Mouse (Mus musculus) adrenal gland, adult (tissue): ENCODE measurements at regions not wholly inside any gene's neighbourhood (a gene's known extent, or its start where the extent isn't known, plus 50 kb on each side); places are given as distances from the start of the nearest gene placed in this dataset.
A peak's percentile ranks its signal among the peaks of the same experiment; 100 is the strongest.

Experiments
- DNase-seq, 2 experiments: peaks; one replicate each; pipeline ENCODE4 v3.0.0; 2022 to 2023; ENCODE audit warnings: low spot score in 1 of 2; ENCODE audit not compliant: inconsistent age in 2 of 2

DNA sequence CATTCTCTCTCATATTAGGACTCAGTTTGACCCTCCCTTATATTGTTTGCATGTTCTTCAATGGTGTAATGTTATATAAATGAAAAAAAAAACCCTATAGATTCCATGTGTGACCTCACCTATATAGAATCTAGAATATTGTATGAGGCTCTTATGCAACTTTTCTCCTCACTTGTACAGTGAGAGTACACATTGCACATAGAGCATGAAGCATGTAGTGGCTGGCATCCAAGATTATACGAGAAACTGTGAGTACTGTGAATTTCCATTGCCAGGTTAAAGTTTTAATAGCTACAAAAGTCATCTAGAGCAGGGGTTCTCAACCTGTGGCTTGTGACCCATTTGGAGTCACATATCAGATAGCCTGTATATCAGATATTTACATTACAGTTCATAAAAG is 96.5 kb upstream of the Thbs1 start:
- DNase-seq: no peak

DNA sequence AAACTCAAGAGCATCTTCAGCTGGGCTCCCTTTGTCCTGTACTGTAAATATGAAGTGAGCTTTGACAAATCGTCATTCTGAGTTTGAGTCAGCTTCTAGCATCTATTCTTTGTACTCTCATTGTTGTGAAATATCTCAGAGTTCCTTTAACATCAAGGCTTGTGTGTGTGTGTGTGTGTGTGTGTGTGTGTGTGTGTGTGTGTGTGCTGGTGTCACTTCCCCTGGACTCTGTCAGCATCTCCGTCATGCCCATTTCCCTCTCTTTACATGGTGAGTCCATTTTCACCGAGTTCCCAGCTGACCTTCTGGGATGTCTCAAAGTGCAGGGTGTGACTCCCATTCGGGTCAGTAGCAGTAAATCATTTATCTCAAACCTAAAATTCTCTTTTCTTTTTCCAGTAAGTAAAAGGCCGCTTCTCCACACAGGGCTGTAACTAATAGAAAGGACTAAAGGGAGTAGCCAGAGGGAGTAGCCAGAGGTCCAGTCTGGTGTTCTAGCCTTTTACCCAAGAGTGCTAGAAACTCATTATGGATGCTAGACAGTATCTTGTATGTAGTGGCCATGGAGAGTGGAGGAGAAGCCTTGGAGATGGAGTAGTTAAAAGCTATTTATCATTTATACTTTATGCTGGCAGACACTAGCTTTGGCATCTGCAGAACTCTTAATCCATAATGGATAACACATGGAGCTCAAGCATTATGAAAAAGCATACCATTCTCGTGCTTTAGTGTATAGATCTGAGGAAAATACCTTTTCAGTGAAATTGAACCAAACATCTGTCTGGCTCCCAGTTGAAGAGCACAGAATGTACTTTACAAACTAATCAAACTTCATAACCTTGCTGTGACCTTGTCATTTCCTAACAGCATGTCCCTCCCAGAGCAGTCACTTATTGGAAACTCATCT is 85.6 kb upstream of the Thbs1 start:
- DNase-seq: no peak

DNA sequence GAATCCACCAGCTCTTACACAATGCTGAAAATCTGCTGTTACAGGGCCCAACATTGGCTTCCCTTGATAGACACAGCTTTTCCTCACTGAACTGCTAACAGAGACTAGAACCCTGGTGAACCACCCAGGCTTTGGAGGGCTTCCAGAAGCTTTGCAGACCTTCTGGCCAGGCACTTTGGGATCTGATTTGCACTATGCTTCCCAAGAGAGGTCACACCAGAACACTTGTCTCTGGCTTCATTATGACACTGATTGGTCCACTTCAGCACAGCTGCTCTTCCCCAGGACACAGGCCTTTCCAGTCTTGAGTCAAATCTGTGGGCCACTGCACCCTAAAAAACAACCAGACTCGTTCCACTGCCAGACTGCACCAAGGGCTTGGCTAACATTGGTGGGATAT is 82.8 kb upstream of the Thbs1 start:
- DNase-seq: peak in 1 of 2 experiments; percentile 39

DNA sequence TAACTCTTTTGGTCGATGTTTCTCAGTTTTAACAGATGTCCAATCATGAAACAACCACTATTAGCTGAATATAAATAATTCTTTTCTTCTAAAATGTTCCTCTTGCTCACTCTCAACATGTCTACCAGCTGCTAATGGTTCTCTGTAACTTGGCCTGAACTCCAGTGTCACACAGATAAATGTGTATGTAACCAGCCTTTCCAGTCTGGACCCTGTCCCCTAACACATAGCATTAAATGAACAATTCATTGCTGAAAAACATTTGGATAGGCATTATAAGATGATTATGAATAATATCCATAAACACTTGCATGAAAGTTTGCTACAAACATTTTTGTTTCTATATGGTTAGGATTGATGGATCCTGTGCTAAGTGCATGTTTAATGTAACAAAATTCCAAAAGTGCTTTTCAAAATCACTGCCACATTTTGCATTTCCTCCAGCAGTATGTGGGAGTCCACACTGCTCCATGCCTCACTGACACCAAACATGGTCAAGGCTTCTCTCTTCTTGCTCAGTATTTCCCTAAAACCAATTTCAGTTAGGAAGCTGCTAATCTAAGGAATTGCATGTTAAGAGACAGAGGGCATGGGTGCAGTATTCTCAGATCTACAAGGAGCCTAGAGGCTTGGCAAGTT is 82.1 kb upstream of the Thbs1 start:
- DNase-seq: no peak

DNA sequence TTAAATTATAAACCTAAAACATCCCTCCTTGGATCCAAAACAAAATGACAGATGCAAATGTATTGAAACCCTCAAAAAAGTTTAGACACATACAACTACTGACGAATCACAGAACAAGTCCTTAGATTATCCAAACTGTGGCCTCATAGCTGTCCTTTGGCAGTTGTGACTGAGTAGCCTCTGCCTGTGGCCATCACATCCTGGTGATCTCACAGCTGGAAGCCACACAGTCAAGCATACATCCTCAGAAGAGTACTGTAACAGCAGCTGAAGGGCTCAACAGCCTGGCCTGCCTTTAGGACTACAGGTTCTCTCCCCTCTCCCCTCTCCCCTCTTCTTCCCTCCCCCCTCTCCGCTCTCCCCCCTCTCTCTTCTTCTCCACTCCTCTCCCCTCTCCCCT is 80.0 kb upstream of the Thbs1 start:
- DNase-seq: no peak

DNA sequence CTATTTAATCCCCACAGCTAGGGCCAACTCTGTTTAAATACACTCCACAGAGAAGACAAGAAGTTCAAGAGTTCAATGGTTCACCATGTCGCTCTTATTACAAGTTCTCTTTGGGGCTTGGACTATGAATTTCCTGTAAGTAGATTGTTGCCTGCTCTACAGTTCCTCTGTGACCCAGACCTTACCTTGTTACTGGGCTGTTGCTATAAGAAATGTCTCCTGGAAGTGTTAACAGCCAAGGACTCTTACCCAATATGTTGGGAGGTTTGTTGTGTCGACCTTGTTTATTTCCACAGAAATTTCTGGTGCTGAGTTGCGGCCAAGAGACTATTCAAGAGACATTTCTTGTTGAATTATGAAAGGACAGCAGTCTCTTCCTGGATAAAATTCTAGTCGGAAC is 78.3 kb upstream of the Thbs1 start:
- peak in 1 of 2 experiments; percentile 43 for DNase-seq

DNA sequence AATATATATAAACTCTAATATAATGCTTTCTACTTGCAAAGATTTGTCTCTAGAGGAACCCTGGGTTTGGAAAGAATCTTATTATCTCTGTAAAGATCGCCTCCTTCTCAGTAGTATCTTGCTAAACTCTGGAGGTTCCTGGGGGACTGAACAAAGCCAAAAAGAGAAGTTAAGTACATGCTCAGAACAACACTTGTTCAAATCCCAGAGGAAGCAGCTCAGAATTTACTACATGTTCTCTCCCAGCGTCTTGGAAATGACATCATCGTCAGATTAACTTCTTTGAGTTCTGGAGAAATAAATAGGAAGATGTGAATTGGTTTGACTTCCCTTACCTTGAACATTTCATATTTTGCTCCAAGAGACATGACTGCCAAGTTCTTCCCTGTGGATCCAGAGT is 77.7 kb upstream of the Thbs1 start:
- DNase-seq: no peak

DNA sequence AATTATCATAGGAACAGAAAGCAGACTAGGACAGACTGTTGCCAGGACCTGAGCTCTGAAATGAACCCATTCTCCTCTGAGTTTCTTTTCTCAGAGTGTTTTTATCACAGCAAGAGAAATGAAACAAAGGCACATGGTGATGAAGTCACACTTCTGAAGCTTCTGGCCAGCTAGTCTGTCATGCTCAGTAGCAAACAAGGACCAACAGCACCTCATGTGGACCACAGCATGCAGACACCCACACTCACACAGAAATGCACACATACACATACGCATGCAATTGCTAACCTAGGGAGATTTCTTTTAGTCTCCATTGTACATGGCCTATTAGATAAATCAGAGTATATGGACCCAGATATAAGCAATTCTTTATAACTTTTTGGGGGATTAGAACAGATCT is 76.3 kb upstream of the Thbs1 start:
- DNase-seq: no peak

DNA sequence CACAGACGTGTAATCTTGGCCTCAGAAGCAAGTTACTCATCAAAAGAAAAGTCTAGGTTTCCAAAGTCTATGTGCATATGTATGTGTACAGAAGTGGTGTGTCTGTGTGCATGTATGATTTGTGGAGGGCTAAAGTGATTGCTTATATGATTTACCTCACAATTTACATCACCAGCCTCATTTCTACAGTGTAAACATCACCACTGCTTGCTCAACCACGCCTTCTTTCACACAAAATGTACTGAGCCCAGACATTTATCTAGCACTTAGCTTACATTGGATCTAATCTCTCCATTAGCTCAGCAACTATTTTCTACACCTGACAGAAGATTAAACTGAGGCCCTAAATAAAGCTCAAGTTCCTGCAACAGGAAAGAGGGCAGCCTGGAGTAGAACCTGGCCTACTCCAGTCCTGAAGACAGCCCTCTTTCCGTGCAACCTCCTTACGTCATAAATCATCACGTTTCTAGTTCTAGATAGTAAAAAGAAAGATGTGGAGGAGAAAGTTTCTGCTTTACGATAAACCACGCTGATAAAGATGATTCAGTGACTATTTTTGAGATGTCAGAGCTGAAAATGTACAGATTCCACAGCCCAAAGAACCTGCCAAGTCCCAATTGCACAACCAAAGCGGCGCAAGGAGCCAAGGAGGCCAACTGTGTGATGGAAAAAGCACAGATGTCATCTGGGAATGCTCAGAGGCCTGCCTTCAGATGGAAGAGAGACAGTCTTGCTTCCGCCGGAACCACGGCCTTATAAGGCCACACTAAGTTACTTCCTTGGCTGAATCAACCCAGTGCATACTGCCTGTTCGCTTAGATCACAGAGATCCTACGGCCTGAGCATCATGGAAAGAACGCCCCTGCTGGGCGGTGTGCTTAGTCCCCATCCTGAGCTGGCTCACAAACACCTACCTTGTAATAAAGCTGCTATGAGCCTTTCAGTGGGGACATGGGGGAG is 72.5 kb upstream of the Thbs1 start:
- peak; percentile 23 to 64 for DNase-seq

DNA sequence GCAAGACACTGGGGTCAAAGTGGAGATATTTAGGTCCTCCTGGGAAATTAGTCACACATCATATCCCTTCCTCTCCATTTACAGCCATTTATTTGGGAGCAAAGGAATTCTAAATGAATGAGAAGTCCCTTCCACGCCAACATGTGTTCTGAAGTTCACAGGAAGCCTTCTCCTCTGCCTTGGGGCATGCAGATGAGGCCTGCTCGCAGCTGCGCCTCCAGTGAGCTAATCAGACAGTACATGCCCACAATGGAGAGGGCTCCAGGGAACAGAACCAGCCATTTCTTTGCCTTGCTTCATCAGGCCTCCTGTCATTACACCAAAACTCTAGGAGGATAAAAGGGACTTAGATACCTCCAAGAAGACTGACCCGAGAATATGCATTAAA is 71.9 kb upstream of the Thbs1 start:
- DNase-seq: no peak

DNA sequence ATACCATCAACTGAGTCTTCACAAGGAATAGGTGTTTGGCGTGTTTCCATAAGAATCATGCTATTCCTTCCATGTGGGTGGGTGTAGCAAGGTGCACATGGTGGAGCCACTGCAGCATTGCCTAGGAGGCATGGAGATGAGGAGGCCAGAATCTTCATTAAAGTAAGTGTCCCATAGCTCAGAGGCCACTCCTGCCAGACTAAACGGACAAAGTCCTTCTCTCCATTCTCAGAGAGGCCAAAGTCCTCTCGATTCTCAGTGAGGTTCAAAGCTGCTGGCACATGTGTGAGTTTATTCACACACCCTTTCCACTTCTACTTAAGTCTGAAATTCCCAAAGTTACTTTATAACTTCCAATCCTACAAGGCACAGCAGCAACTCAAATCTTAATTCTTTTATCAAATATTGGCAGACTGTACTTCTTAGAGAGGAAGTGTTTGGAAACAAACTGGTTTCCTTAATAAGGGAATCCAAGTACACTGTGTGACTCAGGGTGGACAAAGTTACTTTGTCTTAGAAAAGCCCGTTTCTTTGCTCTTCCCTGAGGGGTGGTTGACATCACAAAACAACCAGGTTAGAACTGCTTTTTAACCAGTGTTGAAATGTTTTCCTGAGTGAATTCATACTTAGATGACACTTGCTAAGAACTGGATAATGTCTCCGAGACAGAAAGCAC is 69.2 kb upstream of the Thbs1 start:
- DNase-seq: no peak

DNA sequence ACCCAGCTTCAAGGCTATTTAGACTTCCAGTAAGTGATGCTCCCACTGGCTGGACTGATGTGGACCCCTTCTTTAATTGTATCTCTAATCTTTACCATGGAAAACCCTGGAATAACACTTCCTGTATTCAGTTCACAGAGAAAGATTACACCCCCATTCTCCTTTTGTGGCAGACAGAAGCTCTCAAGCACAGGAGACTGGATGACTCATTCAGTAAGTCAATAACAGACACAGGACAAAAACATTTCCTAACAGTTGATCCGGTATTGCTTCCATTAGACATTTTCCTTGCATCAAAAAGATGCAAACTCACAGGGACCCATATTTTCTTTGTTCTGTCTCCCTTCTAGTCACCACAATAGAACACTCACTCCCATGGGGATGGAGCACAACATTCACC is 67.0 kb upstream of the Thbs1 start:
- no peak for DNase-seq

DNA sequence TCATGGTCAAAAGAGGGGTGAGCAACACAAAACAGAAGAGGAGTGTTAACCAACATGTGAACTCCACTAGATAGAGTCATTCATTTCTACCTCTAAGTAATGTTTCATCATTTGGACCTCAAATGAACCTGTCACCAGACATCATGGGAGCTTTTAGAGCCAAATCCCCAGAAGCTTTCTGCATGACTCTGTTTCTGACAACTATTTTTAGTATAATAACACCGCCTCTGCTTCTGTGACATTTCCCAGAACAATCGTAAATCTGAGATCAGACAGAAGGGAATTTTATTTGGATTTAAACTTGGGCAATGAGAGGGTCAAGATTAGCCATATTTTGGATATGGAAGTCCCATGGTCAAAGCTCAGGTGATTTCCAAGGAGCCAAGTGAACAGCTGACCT is 61.4 kb upstream of the Thbs1 start:
- DNase-seq: no peak

DNA sequence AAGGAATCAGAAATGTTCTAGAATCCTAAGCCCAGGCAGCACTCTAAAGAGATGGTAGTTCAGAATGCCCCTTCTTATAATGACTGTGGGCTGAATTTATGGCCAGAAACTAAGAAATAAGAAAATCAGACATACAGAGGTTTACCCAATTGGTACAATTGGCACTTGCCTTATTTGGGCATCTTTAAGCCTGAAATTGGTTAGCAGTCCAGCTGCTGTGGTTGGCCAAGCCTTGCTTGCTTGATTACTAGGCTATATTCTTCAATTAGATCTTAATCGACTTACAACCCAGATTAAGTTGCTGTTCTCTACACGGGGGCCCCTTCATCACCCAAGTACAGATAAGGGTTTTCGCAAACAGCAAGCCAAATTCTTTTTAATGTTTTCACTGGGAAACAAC is 60.1 kb upstream of the Thbs1 start:
- DNase-seq: no peak

DNA sequence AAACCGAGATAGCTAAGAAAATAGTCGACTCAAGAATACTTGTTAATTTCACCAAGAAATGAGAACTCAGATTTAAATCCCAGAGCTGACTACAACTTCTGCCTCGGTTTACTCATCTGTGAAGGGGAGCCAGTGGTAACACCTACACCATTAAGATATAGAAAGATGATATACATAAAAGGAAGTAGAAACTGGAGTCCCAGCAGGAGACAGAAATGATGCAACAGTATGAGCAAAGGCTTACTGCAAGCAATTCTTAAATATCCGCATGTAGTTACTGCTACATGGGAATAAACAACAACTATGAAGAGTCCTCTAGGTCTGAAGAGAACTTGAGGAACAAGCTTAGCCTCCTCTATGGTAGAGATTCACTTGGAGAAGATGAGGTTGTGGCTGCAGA is 58.2 kb upstream of the Thbs1 start:
- DNase-seq: no peak

DNA sequence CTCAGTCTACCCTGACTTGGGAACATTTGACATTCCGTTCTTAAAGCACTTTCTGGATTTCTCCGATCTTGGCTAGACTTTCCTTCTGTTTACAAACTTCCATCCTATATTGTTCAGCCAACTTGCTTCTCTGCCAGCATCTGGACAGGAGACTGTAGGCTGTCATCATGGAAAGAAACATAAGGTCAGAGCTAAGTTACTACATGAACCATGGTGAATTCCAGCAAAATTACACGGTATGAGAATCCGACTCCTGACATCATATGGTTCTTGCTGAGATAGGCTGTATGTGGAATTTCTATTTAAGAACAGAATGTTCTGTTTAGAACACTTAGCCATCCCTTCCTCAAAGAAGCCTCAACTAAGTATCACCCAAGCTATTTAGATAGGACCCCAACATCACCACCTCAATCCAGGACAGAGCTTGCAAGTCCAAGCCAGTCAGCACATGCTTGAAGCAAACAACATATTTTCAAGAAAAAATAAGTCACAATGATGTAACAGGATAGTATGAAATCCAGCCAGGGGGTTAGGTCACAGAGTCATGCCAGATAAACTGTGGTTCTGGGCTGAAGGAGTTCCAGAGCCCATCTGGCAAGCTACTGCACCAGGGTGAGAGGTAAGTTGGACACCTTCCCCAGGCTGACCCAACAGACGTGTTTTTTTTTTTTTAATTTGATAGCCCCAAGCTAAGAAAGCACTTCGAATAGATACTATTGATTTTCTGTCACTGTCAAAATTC is 52.9 kb upstream of the Thbs1 start:
- DNase-seq: peak in 1 of 2 experiments; percentile 31

DNA sequence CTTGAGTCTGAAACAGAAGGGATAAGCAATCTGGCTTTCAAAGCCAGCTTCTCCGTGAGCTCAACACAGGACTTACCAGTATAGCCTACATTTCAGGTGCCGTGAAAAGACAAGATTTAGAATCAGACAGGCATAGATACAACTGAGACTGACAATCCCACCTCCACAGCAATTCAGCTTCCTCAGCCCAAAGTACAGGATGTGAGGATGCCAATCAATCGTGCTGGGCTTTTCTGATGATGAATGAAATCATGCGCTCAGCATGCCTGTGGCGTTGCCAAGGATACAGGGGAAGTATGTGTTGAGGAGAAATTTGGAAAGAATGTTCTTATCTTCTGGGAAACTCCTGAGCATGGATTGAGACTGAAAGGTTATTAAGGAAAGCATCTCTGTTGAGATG is 50.4 kb upstream of the Thbs1 start:
- no peak for DNase-seq
